Mouse (Mus musculus): ENCODE data around the gene Gbf1. TPM values are rescaled to one million over a fixed set of nuclear protein-coding genes. Genes with fewer than 3 reads are reported as not detected.

Gene Gbf1
- polyA plus RNA-seq, 1 experiment from 2014 or later, result 47.2 TPM

DNA sequence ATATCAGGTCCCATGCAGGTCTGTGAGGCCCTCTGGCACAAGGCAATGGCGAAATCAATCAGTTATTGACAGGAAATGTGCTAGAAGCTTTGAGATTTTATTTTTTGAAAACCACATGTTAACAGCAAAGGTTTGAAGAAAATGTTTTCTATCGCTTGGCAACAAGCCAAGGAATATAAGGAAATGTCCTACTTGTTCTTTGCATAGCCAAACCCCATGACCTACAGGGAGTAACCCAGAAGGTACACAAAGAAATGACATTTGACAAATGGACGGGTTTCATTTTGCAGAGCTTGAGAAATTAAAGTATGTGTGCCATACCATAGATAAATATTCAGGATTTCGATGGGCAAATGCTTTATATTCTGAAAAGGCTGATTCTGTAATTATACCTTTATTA, 144.6 kb downstream of the Gbf1 start:
- 53% methylated on average over 4 of the region's 4 CpGs for WGBS
- Histone ChIP-seq H3K4me3 (ENCODE audit: low read length) (no peak overlapping the region), H3K36me3 (ENCODE audit: control insufficient read depth, insufficient read depth, low read length) (no peaks in the 10 kb centered on the region), H3K4me1 (replicated peaks; ENCODE audit: control insufficient read depth, insufficient read depth, low read length) (no peaks in the 10 kb centered on the region), H3K27me3 (ENCODE audit: control insufficient read depth, insufficient read depth, low read depth, low read length) (peaks cover 2% of the 10 kb centered on the region; the same call in 1 of the 2 replicates), H3K27ac (ENCODE audit: low read length) (no peak overlapping the region), H3K4me2 (ENCODE audit: low read depth, low read length) (no peak overlapping the region), H3K9ac (ENCODE audit: low read length) (no peak overlapping the region), H3K9me3 (ENCODE audit: control insufficient read depth, low read length) (no peaks in the 10 kb centered on the region)
- ATAC-seq (ENCODE audit: low read depth), result no peak

- Histone ChIP-seq H3K4me2 (ENCODE audit: low read depth, low read length) (no peak overlapping the region), H3K27ac (ENCODE audit: low read length) (no peak overlapping the region), H3K36me3 (ENCODE audit: control insufficient read depth, insufficient read depth, low read length) (no peaks in the 10 kb centered on the region), H3K4me1 (replicated peaks; ENCODE audit: control insufficient read depth, insufficient read depth, low read length) (peaks cover 6% of the 10 kb centered on the region), H3K27me3 (ENCODE audit: control insufficient read depth, insufficient read depth, low read depth, low read length) (no peaks in the 10 kb centered on the region), H3K9me3 (ENCODE audit: control insufficient read depth, low read length) (no peaks in the 10 kb centered on the region), H3K4me3 (ENCODE audit: low read length) (no peak overlapping the region), H3K9ac (ENCODE audit: low read length) (no peak overlapping the region)
- ATAC-seq (ENCODE audit: low read depth), result no peak
- WGBS, result 39% methylated on average over 8 of the region's 8 CpGs
Measured at GRCm38 (mm10) chr19:46300294-46301045, 148.2 kb downstream of the Gbf1 start.

DNA sequence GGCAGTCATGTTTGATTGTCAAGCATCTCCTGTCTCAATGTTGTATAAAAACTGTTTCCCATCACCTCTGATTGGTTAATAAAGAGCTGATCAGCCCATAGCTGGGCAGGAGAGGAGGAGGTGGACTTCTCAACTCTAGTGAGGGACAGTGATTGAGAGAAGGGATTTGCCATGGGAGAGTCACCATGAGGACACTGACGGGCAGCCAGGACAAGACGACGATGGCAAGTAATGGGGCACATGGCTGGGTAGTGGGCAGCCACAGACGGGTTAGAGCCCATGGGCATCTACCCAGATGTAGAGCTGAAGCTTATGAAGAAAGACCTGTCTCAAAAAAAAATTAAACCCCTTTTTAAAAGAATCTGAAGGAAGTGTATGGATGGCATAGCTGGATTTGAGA, 150.2 kb downstream of the Gbf1 start:
- H3K36me3 ChIP-seq (ENCODE audit: control insufficient read depth, insufficient read depth, low read length), result no peaks in the 10 kb centered on the region
- no peak overlapping the region for H3K9ac ChIP-seq (ENCODE audit: low read length)
- no peak overlapping the region for H3K4me3 ChIP-seq (ENCODE audit: low read length)
- no peaks in the 10 kb centered on the region for H3K9me3 ChIP-seq (ENCODE audit: control insufficient read depth, low read length)
- WGBS, result 84% methylated on average over 4 of the region's 4 CpGs
- H3K4me2 ChIP-seq (ENCODE audit: low read depth, low read length), result no peak overlapping the region
- peaks cover 8% of the 10 kb centered on the region for H3K4me1 ChIP-seq (replicated peaks; ENCODE audit: control insufficient read depth, insufficient read depth, low read length)
- H3K27ac ChIP-seq (ENCODE audit: low read length), result no peak overlapping the region
- no peak for ATAC-seq (ENCODE audit: low read depth)
- H3K27me3 ChIP-seq (ENCODE audit: control insufficient read depth, insufficient read depth, low read depth, low read length), result no peaks in the 10 kb centered on the region

DNA sequence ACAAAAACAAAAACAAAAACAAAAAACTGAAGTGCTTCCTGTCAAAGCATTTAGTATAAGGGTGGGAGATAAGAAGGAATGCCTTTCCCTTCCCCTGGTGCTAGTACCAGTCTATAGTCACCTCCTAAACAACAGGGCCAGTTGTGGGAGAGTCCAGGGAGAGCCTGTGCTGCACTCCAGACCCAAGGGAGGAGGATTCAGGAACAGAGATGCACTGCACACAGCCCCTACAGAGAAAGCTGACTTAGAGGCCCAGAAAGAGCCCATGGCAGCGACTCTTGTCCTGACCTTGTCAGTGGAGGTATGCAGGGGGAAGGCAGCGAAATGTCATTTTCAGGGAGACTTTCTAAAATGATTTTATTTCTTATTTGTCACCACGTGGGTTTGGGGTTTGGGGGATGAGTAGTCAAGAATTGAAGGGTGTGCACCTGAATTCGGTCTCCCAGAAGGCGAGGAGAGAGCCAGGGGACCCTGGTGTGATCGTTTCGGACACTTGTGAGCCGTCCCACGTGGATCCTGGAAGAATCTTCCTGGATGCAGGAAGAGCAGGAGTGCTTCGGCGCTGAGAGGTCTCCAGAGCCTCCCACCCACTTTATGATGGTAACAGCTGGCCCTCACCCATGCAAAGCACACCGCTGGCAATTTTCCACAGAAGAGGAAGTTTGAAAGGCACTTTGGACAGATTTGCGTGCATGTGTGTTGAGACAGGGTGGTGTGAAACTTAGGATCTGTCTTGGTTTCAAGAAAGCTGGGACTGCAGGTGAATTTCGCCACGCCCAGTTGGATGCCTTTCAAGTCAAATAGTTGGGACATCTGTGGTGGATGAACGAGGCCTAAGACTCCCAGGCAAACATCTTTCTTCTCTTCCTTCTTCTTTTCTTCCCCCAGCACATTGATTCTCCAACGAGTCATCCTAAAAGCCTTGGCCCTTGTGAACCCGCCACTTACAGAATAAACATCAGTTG, 151.2 kb downstream of the Gbf1 start:
- Histone ChIP-seq H3K27ac (ENCODE audit: low read length) (peak overlapping the region; percentile 96), H3K9me3 (ENCODE audit: control insufficient read depth, low read length) (no peaks in the 10 kb centered on the region), H3K27me3 (ENCODE audit: control insufficient read depth, insufficient read depth, low read depth, low read length) (no peaks in the 10 kb centered on the region), H3K4me2 (ENCODE audit: low read depth, low read length) (peak overlapping the region; percentile 92), H3K9ac (ENCODE audit: low read length) (peak overlapping the region; percentile 73), H3K4me3 (ENCODE audit: low read length) (peak overlapping the region; percentile 81), H3K36me3 (ENCODE audit: control insufficient read depth, insufficient read depth, low read length) (no peaks in the 10 kb centered on the region), H3K4me1 (replicated peaks; ENCODE audit: control insufficient read depth, insufficient read depth, low read length) (peaks cover 8% of the 10 kb centered on the region)
- 50% methylated on average over 18 of the region's 18 CpGs for WGBS
- no peak for ATAC-seq (ENCODE audit: low read depth)

GRCm38 (mm10) chr19:46304216-46304841, 152.0 kb downstream of the Gbf1 start, which contains the start of gene Nfkb2:
TSS of gene Nfkb2 (plus strand) at chr19:46304320.
- Histone ChIP-seq H3K9me3 (ENCODE audit: control insufficient read depth, low read length) (no peaks in the 10 kb centered on the region), H3K4me2 (ENCODE audit: low read depth, low read length) (peak within 1 kb of the TSS; percentile 92), H3K4me1 (replicated peaks; ENCODE audit: control insufficient read depth, insufficient read depth, low read length) (peaks cover 14% of the 10 kb centered on the region), H3K9ac (ENCODE audit: low read length) (peak within 1 kb of the TSS; percentile 73), H3K27me3 (ENCODE audit: control insufficient read depth, insufficient read depth, low read depth, low read length) (no peaks in the 10 kb centered on the region), H3K36me3 (ENCODE audit: control insufficient read depth, insufficient read depth, low read length) (no peaks in the 10 kb centered on the region), H3K4me3 (ENCODE audit: low read length) (peak within 1 kb of the TSS; percentile 81), H3K27ac (ENCODE audit: low read length) (peak within 1 kb of the TSS; percentile 96)
- WGBS, result 0% methylated on average over 39 of the region's 39 CpGs
- ATAC-seq (ENCODE audit: low read depth), result peak; percentile 93

DNA sequence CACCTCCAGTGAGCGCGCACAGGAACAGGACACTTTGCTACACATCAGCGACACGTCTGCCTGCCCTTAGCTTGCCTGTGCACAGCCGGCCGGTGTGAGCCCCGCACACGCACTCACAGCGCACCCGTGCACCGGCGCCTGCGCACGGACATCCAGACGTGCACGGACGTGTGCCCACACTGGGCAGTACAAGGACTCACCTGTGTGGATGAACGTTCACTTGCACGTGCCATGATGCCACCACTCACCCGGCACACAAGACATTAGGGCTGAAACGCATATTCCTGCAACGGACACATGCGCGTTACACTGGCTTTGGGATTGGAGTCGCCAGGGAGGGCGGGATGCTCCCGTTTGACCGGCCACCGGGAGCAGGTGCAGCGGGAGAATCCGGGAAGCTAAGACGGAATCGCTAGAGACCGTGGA, 152.6 kb downstream of the Gbf1 start:
- H3K9me3 ChIP-seq (ENCODE audit: control insufficient read depth, low read length), result no peaks in the 10 kb centered on the region
- H3K36me3 ChIP-seq (ENCODE audit: control insufficient read depth, insufficient read depth, low read length), result no peaks in the 10 kb centered on the region
- peak overlapping the region; percentile 96 for H3K27ac ChIP-seq (ENCODE audit: low read length)
- H3K4me2 ChIP-seq (ENCODE audit: low read depth, low read length), result peak overlapping the region; percentile 92
- H3K4me1 ChIP-seq (replicated peaks; ENCODE audit: control insufficient read depth, insufficient read depth, low read length), result peaks cover 15% of the 10 kb centered on the region
- H3K9ac ChIP-seq (ENCODE audit: low read length), result peak overlapping the region; percentile 73
- peak; percentile 29 for ATAC-seq (ENCODE audit: low read depth)
- 0% methylated on average over 34 of the region's 34 CpGs for WGBS
- H3K27me3 ChIP-seq (ENCODE audit: control insufficient read depth, insufficient read depth, low read depth, low read length), result no peaks in the 10 kb centered on the region
- H3K4me3 ChIP-seq (ENCODE audit: low read length), result peak overlapping the region; percentile 81

DNA sequence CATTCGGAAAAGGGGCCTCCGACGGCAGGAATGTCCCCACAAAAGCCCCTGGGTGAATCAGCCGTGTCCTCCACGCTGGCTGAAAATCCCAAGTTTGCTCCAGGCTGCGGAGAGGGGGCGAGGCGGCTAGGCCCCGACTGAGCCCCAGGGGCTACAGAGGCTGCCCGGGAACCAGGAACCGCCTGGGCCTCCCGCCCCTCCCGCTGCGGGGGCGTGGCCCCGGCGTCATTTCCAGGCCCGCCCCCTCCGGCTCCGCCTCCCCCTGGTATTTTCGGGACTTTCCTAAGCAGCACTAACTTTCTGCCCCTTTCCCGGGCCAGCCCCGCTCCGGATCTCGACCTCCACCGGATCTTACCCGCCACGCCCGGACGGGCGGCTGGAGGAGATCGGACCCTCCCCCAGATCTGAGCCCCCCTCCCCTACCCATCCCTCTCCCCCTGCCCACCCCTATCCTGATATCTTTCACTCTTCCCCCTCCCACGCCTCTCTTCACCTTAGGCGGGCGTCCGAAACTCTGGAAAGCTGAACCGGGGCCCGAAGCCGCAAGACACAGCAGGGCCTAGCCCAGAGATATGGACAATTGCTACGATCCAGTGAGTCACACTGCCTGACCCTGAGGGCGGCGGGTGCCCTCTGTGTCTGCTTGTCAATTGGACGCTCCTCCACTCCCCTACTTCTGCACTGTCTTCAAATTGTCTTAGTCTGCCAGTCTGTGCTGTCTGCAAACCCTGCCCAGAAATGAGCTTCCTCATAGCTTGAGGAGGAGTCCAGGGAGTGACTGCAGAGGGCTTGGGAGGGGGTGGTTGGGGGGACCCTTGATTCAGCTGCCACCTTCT, 153.3 kb downstream of the Gbf1 start:
- H3K4me3 ChIP-seq (ENCODE audit: low read length), result peak overlapping the region; percentile 81
- H3K27ac ChIP-seq (ENCODE audit: low read length), result peak overlapping the region; percentile 96
- H3K4me2 ChIP-seq (ENCODE audit: low read depth, low read length), result peak overlapping the region; percentile 92
- H3K36me3 ChIP-seq (ENCODE audit: control insufficient read depth, insufficient read depth, low read length), result peaks cover 2% of the 10 kb centered on the region; the same call in 1 of the 2 replicates
- under 1% methylated on average over 39 of the region's 43 CpGs for WGBS
- peak overlapping the region; percentile 73 for H3K9ac ChIP-seq (ENCODE audit: low read length)
- no peaks in the 10 kb centered on the region for H3K27me3 ChIP-seq (ENCODE audit: control insufficient read depth, insufficient read depth, low read depth, low read length)
- no peaks in the 10 kb centered on the region for H3K9me3 ChIP-seq (ENCODE audit: control insufficient read depth, low read length)
- peaks cover 15% of the 10 kb centered on the region for H3K4me1 ChIP-seq (replicated peaks; ENCODE audit: control insufficient read depth, insufficient read depth, low read length)
- ATAC-seq (ENCODE audit: low read depth), result peak; percentile 78

DNA sequence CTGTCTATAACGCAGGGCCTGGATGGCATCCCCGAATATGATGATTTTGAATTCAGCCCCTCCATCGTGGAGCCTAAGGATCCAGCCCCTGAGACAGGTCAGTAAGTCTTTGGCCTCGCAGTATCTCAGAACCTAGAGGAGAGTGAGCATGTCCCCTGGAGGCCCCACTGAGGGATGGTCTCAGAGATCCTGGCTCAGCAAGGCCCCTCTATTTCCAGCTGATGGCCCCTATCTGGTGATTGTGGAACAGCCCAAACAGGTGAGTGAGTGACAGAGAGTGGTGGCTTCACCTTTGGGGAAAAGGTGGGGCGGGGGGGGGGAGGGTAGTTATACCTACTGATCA, 153.9 kb downstream of the Gbf1 start:
- H3K36me3 ChIP-seq (ENCODE audit: control insufficient read depth, insufficient read depth, low read length), result peaks cover 7% of the 10 kb centered on the region; the same call in 1 of the 2 replicates
- peak overlapping the region; percentile 92 for H3K4me2 ChIP-seq (ENCODE audit: low read depth, low read length)
- ATAC-seq (ENCODE audit: low read depth), result no peak
- no peaks in the 10 kb centered on the region for H3K9me3 ChIP-seq (ENCODE audit: control insufficient read depth, low read length)
- peak overlapping the region; percentile 81 for H3K4me3 ChIP-seq (ENCODE audit: low read length)
- H3K9ac ChIP-seq (ENCODE audit: low read length), result peak overlapping the region; percentile 73
- no peak overlapping the region for H3K27ac ChIP-seq (ENCODE audit: low read length)
- WGBS, result 60% methylated on average over 5 of the region's 5 CpGs
- peaks cover 15% of the 10 kb centered on the region for H3K4me1 ChIP-seq (replicated peaks; ENCODE audit: control insufficient read depth, insufficient read depth, low read length)
- H3K27me3 ChIP-seq (ENCODE audit: control insufficient read depth, insufficient read depth, low read depth, low read length), result no peaks in the 10 kb centered on the region

Measured in lung, embryonic 16.5 days (tissue).